20 mouse cellular contexts compared by ENCODE assay signal in genomic region chr5:4770609-4771008, GRCm38 (mm10). TPM values are rescaled to one million over a fixed set of nuclear protein-coding genes. Genes with fewer than 3 reads are reported as not detected.
DNase-seq lines count a peak whose midpoint lies in the region; TF ChIP-seq lines count a peak whose summit lies in the region.
"Had no signal": no experiment of that assay in that cellular context is flagged by ENCODE, and none has a peak within 500 bp of the region (broad histone marks: within the 10 kb centered on the region; RNA-seq: fewer than 3 reads in every experiment).

No protein-coding gene starts in this region.

- no peaks in the 10 kb centered on the region for H3K9me3 ChIP-seq in CH12.LX (replicated peaks; ENCODE audit: low read length)
- H3K9me3 ChIP-seq: G1E had no signal

- TF ChIP-seq RAD21 in CH12.LX (IDR thresholded peaks at IDR 0.05; ENCODE audit: low read depth, low read length) = no peak

- no peak overlapping the region for H3K9ac ChIP-seq in CH12.LX (ENCODE audit: insufficient read depth, low read depth)

- peak overlapping the region; percentile 37; the same call in 1 of the 2 replicates for H3K27ac ChIP-seq in CH12.LX (ENCODE audit: insufficient read depth, low read depth)

- H3K4me3 ChIP-seq in CH12.LX (replicated peaks in 1 of 3; ENCODE audit: low read depth in 2 of 3, low read length in 2 of 3, poor library complexity in 1 of 3) = no peak overlapping the region

- DNase-seq in heart, adult 11 months = peak; percentile 53
- no peak for DNase-seq in heart, postnatal 4 days
- DNase-seq in CH12.LX (ENCODE audit: extremely low read depth) = peak; percentile 65
- DNase-seq in adrenal gland, adult 8-10 months = no peak
- DNase-seq: adrenal gland, adult 2 months; adrenal gland, postnatal 10 days; adrenal gland, postnatal 14 days; adrenal gland, postnatal 25 days; adrenal gland, postnatal 36 days; B cell, adult 2 months; cerebellum, adult 11 months; cerebellum, adult 11-12 months; cerebellum, adult 18-20 months; cerebellum, adult 2 months; cerebellum, adult 8-10 months had no signal

- TF ChIP-seq EP300 in CH12.LX (IDR thresholded peaks at IDR 0.05; ENCODE audit: low read length) = peak; percentile 100

- dilution Hi-C loops in CH12.LX (cut with MboI; ENCODE audit: extremely low pct_ligation_motif_present, extremely low pct_unique_long_range_greater_than_20kb, low sequenced_read_pairs) = no loop called here

- H3K79me2 ChIP-seq in CH12.LX (replicated peaks; ENCODE audit: control insufficient read depth, extremely low read depth, insufficient read depth, poor library complexity, severe bottlenecking) = no peaks in the 10 kb centered on the region

- in situ Hi-C loops in CH12.LX (cut with MboI; ENCODE audit: low pct_ligation_motif_present, low pct_unique_long_range_greater_than_20kb, low sequenced_read_pairs) = no loop called here

- H3K27me3 ChIP-seq in CH12.LX (replicated peaks) = no peaks in the 10 kb centered on the region
- H3K27me3 ChIP-seq: Patski had no signal

- no peaks in the 10 kb centered on the region for H3K36me3 ChIP-seq in CH12.LX (replicated peaks in 1 of 2; ENCODE audit: control insufficient read depth in 1 of 2, insufficient read depth in 1 of 2, low read length in 1 of 2)
- H3K36me3 ChIP-seq: G1E had no signal

- H3K4me1 ChIP-seq in CH12.LX (ENCODE audit: control insufficient read depth in 1 of 2, insufficient read depth in 2 of 2) = peaks cover 24 to 49% of the 10 kb centered on the region in 2 experiments

- H3K4me2 ChIP-seq in CH12.LX (ENCODE audit: insufficient read depth, low read depth, poor library complexity, severe bottlenecking) = no peak overlapping the region; the same call in 1 of the 2 replicates

- no peak for TF ChIP-seq POLR2A in CH12.LX (IDR thresholded peaks at IDR 0.05; ENCODE audit: low read depth, low read length)

- no peak for TF ChIP-seq CTCF in CH12.LX (conservative IDR thresholded peaks at IDR 0.05 in 1 of 2, IDR thresholded peaks at IDR 0.05 in 1 of 2; ENCODE audit: low read depth in 2 of 2, low read length in 2 of 2)

TF ChIP-seq in CH12.LX, 34 proteins besides CTCF, POLR2A, EP300 and RAD21:
- TF ChIP-seq USF2 (conservative IDR thresholded peaks at IDR 0.05; ENCODE audit: low read depth, low read length) = no peak
- TF ChIP-seq MAFK (IDR thresholded peaks at IDR 0.05; ENCODE audit: insufficient replicate concordance, low read length) = peak; percentile 82; the same call in 1 of the 2 replicates
- TF ChIP-seq ZNF384 (IDR thresholded peaks at IDR 0.05; ENCODE audit: low read depth, low read length) = peak; percentile 48
- TF ChIP-seq MYC (IDR thresholded peaks at IDR 0.05; ENCODE audit: low read depth, low read length) = no peak
- TF ChIP-seq KAT2A (IDR thresholded peaks at IDR 0.05; ENCODE audit: insufficient replicate concordance, low read length) = no peak
- TF ChIP-seq ZMIZ1 (IDR thresholded peaks at IDR 0.05; ENCODE audit: low read depth, low read length) = no peak
- no peak for TF ChIP-seq MXI1 (IDR thresholded peaks at IDR 0.05; ENCODE audit: low read depth, low read length)
- TF ChIP-seq E2F4 (IDR thresholded peaks at IDR 0.05; ENCODE audit: insufficient replicate concordance, low read depth, low read length) = no peak
- TF ChIP-seq MAX (IDR thresholded peaks at IDR 0.05; ENCODE audit: low read length) = no peak
- TF ChIP-seq ZKSCAN1 (IDR thresholded peaks at IDR 0.05; ENCODE audit: borderline replicate concordance, low read depth, low read length) = no peak
- TF ChIP-seq HCFC1 (IDR thresholded peaks at IDR 0.05; ENCODE audit: low read depth, low read length) = no peak
- TF ChIP-seq BHLHE40 (IDR thresholded peaks at IDR 0.05; ENCODE audit: low read depth, low read length) = peak; percentile 77
- TF ChIP-seq JUND (conservative IDR thresholded peaks at IDR 0.05; ENCODE audit: low read depth, low read length) = peak; percentile 99
- peak; percentile 84 for TF ChIP-seq TCF12 (IDR thresholded peaks at IDR 0.05; ENCODE audit: low read depth, low read length)
- peak; percentile 82 for TF ChIP-seq ETS1 (conservative IDR thresholded peaks at IDR 0.05; ENCODE audit: low read depth, low read length)
- peak; percentile 71 for TF ChIP-seq CHD2 (IDR thresholded peaks at IDR 0.05; ENCODE audit: low read length)
- TF ChIP-seq SIN3A (IDR thresholded peaks at IDR 0.05; ENCODE audit: low read length) = no peak
- peak; percentile 96 for TF ChIP-seq MEF2A (IDR thresholded peaks at IDR 0.05; ENCODE audit: borderline replicate concordance, low read depth, low read length)
- TF ChIP-seq GABPA (IDR thresholded peaks at IDR 0.05; ENCODE audit: insufficient replicate concordance, low read depth, low read length) = no peak
- 0 out of 2 replicates have a peak, but pooled peaks have one; percentile 24 for TF ChIP-seq MAZ (IDR thresholded peaks at IDR 0.05; ENCODE audit: low read depth, low read length)
- no peak for TF ChIP-seq NRF1 (IDR thresholded peaks at IDR 0.05; ENCODE audit: low read depth, low read length)
- TF ChIP-seq POLR2AphosphoS2 (IDR thresholded peaks at IDR 0.05; ENCODE audit: low read depth, low read length) = no peak
- TF ChIP-seq JUN (IDR thresholded peaks at IDR 0.05; ENCODE audit: insufficient read depth, low read depth, low read length) = peak; percentile 97
- no peak; the same call in 1 of the 2 replicates for TF ChIP-seq SMC3 (IDR thresholded peaks at IDR 0.05; ENCODE audit: low read depth, low read length)
- TF ChIP-seq PAX5 (IDR thresholded peaks at IDR 0.05; ENCODE audit: low read length) = no peak
- no peak for TF ChIP-seq ZC3H11A (IDR thresholded peaks at IDR 0.05; ENCODE audit: low read depth, low read length)
- peak; percentile 97 for TF ChIP-seq RCOR1 (conservative IDR thresholded peaks at IDR 0.05; ENCODE audit: low read depth, low read length)
- TF ChIP-seq IRF4 (IDR thresholded peaks at IDR 0.05; ENCODE audit: low read depth, low read length) = peak; percentile 100
- no peak for TF ChIP-seq NELFE (IDR thresholded peaks at IDR 0.05; ENCODE audit: low read depth, low read length)
- TF ChIP-seq TBP (conservative IDR thresholded peaks at IDR 0.05; ENCODE audit: low read depth, low read length) = 0 out of 2 replicates have a peak, but pooled peaks have one; percentile 69
- no peak for TF ChIP-seq UBTF (IDR thresholded peaks at IDR 0.05; ENCODE audit: low read depth, low read length)
- no peak for TF ChIP-seq CHD1 (IDR thresholded peaks at IDR 0.05; ENCODE audit: low read depth, low read length)
- no peak for TF ChIP-seq ELF1 (IDR thresholded peaks at IDR 0.05; ENCODE audit: low read depth, low read length)
- TF ChIP-seq USF1 (IDR thresholded peaks at IDR 0.05; ENCODE audit: low read depth, low read length) = no peak

RNA-seq across cellular contexts. Expression of gene Fzd1, which starts 12.8 kb away (rescaled TPM):
- 10 to 100 TPM; 28.3 to 28.6 TPM for total RNA-seq in heart, postnatal 4 days (2021)
- total RNA-seq in CH12.LX (2012; rRNA removed) (not detected in 2 replicates), CH12.LX (2014; rRNA removed) (not detected in 2 replicates)
- not detected in 2 replicates for polyA plus RNA-seq in CH12.LX (2012; ENCODE audit: insufficient read length, low read depth)
- total RNA-seq in adrenal gland, adult 8-10 months (2022) = 10 to 100 TPM; 14.8 to 17.6 (median 16.2) TPM
- total RNA-seq: MEL had no signal
- polyA plus RNA-seq: activated CD4-positive, CD25-positive, alpha-beta regulatory T cell, adult 4 months; CD4-positive, CD25-positive, alpha-beta regulatory T cell, adult 4 months; G1E had no signal

Comparison
In these comparisons a context has a peak if more than half of its experiments do, and no peak if none do; other contexts are left out.
1. DNase-seq: peak in heart, adult 11 months (single experiment) and CH12.LX (single experiment); none in heart, postnatal 4 days (single experiment) and adrenal gland, adult 8-10 months (single experiment).
2. RNA of gene Fzd1, which starts 12.8 kb away (total RNA-seq): 28.3 to 28.6 TPM in heart, postnatal 4 days and 14.8 to 17.6 TPM in adrenal gland, adult 8-10 months; not detected in CH12.LX; every median in the first group is over 10 times any median in the second.